Mouse (Mus musculus) embryonic facial prominence, embryonic 15.5 days (tissue): ENCODE measurements around the gene Aak1. TPM values are rescaled to one million over a fixed set of nuclear protein-coding genes. Genes with fewer than 3 reads are reported as not detected.

ENCODE experiments used
- ATAC-seq: fragments of 200-750 bp; cut with Nextera tagmentation; 2 replicates; pipeline ENCODE4 v1.8.0; 2017; ENCODE audit warnings: low read depth, moderate TSS enrichment; ENCODE audit not compliant: insufficient number of reproducible peaks, low FRiP score, low TSS enrichment
- H3K27ac ChIP-seq: fragments of 300-500 bp; sonication (generic); replicated peaks from 2 replicates; pipeline ENCODE4 v1.5.1; 2015; ENCODE audit warnings: mild to moderate bottlenecking, inconsistent platforms
- H3K27me3 ChIP-seq: fragments of 300-500 bp; sonication (generic); 2 replicates; pipeline ENCODE4 v1.6.1; 2015; ENCODE audit warnings: inconsistent platforms
- H3K36me3 ChIP-seq: fragments of 300-500 bp; sonication (generic); 2 replicates; pipeline ENCODE4 v1.6.1; 2015; ENCODE audit warnings: mild to moderate bottlenecking, inconsistent platforms
- H3K4me1 ChIP-seq: fragments of 300-500 bp; sonication (generic); 2 replicates; pipeline ENCODE4 v1.6.1; 2015; ENCODE audit warnings: inconsistent platforms
- H3K4me2 ChIP-seq: fragments of 300-500 bp; sonication (generic); replicated peaks from 2 replicates; pipeline ENCODE4 v1.6.1; 2015; ENCODE audit warnings: mild to moderate bottlenecking, inconsistent platforms
- H3K4me3 ChIP-seq: fragments of 300-500 bp; sonication (generic); replicated peaks from 2 replicates; pipeline ENCODE4 v1.5.1; 2015; ENCODE audit warnings: mild to moderate bottlenecking, inconsistent platforms
- H3K9ac ChIP-seq: fragments of 300-500 bp; sonication (generic); 2 replicates; pipeline ENCODE4 v1.6.1; 2015; ENCODE audit warnings: inconsistent platforms
- H3K9me3 ChIP-seq: fragments of 300-500 bp; sonication (generic); replicated peaks from 2 replicates; pipeline ENCODE4 v1.6.1; 2016; ENCODE audit warnings: inconsistent platforms
- WGBS: fragments of 180-500 bp; shearing (Covaris S2); methylation state at CpG from one replicate; pipeline ENCODE4 v1.1.7; 2015; 5-methylcytosine and 5-hydroxymethylcytosine counted together
- polyA plus RNA-seq: library from polyadenylated mRNA; unstranded; fragments of >200 nt; fragmentation: Nextera tagmentation; extraction: Ambion mirVana; gene quantifications from 2 replicates; pipeline ENCODE4 v1.2.1, GENCODE M21; 2015

The Aak1 gene
- polyA plus RNA-seq, 1 experiment from 2014 or later = 16.7 TPM

DNA sequence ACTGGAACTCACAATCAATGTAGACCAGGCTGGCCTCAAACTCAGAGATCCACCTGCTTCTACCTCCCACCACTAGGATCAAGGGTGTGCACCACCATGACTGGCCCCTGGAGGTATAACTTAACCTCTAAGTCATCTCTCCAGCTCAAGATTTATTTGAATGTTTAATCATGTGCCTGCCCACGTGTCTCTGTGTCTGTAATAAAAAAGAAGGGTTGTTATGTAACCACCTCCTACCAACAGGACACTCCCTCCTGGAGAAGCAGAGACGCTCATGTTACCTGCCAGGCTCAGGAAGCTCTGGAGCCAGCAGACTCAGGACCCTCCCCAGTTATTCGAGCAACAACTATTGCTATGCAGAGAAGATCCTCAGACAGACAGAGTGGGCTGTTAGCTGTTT lies 7.4 kb upstream of the Aak1 start:
- Histone ChIP-seq H3K27me3 (no peaks in the 10 kb centered on the region), H3K4me3 (no peak overlapping the region), H3K27ac (no peak overlapping the region), H3K9ac (no peak overlapping the region), H3K9me3 (no peaks in the 10 kb centered on the region), H3K4me2 (no peak overlapping the region), H3K36me3 (no peaks in the 10 kb centered on the region), H3K4me1 (no peaks in the 10 kb centered on the region)
- no peak for ATAC-seq
- WGBS = 54% methylated on average over 3 of the region's 3 CpGs

GRCm38 (mm10) chr6:86843636-86844035 lies 5.7 kb upstream of the Aak1 start:
- no peaks in the 10 kb centered on the region for H3K27me3 ChIP-seq
- no peak overlapping the region for H3K4me3 ChIP-seq
- WGBS = 59% methylated on average over 3 of the region's 3 CpGs
- peaks cover 8% of the 10 kb centered on the region for H3K4me1 ChIP-seq
- no peaks in the 10 kb centered on the region for H3K9me3 ChIP-seq
- no peak overlapping the region for H3K4me2 ChIP-seq
- peak overlapping the region; percentile 17; the same call in 1 of the 2 replicates for H3K27ac ChIP-seq
- ATAC-seq = no peak
- H3K36me3 ChIP-seq = no peaks in the 10 kb centered on the region
- H3K9ac ChIP-seq = no peak overlapping the region

GRCm38 (mm10) chr6:86846467-86846866 lies 2.9 kb upstream of the Aak1 start:
- H3K36me3 ChIP-seq = no peaks in the 10 kb centered on the region
- H3K4me3 ChIP-seq = no peak overlapping the region
- no peaks in the 10 kb centered on the region for H3K9me3 ChIP-seq
- H3K27ac ChIP-seq = no peak overlapping the region
- H3K27me3 ChIP-seq = no peaks in the 10 kb centered on the region
- WGBS = 83% methylated on average over 4 of the region's 4 CpGs
- H3K9ac ChIP-seq = no peak overlapping the region
- no peak for ATAC-seq
- peaks cover 16% of the 10 kb centered on the region for H3K4me1 ChIP-seq
- H3K4me2 ChIP-seq = no peak overlapping the region

- H3K27ac ChIP-seq = no peak overlapping the region
- no peaks in the 10 kb centered on the region for H3K9me3 ChIP-seq
- 89% methylated on average over 8 of the region's 8 CpGs for WGBS
- H3K4me1 ChIP-seq = peaks cover 28% of the 10 kb centered on the region
- H3K4me2 ChIP-seq = no peak overlapping the region
- H3K9ac ChIP-seq = no peak overlapping the region
- peak overlapping the region; percentile 98; the same call in 1 of the 2 replicates for H3K4me3 ChIP-seq
- no peaks in the 10 kb centered on the region for H3K27me3 ChIP-seq
- H3K36me3 ChIP-seq = no peaks in the 10 kb centered on the region
- ATAC-seq = no peak
Measured at GRCm38 (mm10) chr6:86847816-86848215, 1.5 kb upstream of the Aak1 start.

DNA sequence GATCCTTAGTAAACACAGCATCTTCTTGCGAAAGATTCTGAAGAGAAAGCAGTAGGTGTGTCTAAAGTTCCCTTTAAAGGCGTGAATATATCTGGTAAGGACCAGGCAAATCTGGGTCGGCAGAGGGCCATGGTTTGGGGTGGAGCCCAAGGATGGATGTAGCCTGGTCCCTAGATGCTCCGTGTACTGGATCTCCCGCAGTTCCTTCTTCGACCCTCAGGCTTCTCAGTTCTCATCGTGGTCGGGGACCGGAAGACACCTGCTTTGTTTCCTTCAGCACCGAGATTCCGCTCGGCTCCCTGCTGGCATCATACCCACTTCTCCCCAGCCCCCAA lies 770 bp upstream of the Aak1 start:
- Histone ChIP-seq H3K9ac (peak overlapping the region; percentile 91), H3K9me3 (no peaks in the 10 kb centered on the region), H3K36me3 (0 out of 2 replicates have a peak, but pooled peaks cover 3% of the 10 kb centered on the region), H3K27me3 (no peaks in the 10 kb centered on the region), H3K27ac (peak overlapping the region; percentile 98), H3K4me1 (peaks cover 33% of the 10 kb centered on the region), H3K4me2 (peak overlapping the region; percentile 66), H3K4me3 (peak overlapping the region; percentile 98)
- under 1% methylated on average over 12 of the region's 12 CpGs for WGBS
- ATAC-seq = no peak

DNA sequence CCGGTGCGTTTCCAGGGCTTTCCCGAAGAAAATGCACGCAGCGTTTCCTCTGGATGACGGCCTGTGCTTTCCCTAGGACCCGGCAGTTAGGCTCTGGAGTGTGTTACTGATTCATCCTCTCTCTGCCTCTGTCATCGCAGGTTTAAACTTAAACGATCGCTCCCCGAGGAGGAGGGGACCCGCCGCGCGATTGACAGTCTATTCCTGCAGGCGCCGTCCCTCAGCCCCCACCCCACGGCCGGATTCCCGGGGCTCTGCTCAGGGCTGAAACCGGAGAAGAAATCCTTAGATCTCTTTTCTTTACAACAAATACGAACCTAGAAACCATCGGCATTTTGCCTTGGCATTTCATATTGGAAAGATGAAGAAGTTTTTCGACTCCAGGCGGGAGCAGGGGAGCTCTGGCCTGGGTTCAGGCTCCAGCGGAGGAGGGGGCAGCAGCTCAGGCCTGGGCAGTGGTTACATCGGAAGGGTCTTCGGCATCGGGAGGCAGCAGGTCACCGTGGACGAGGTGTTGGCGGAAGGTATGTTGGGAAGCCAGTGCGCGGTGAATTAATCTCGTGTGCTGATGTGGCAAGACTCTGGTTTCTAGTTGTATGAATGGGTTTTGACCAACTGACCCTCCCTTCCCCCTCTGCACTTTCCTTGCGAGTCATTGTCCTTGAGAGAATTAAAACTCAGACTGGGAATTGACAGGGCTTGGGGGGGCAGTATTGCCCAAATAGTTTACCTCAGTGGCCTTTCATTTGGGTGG lies 552 bp downstream of the Aak1 start:
- Histone ChIP-seq H3K4me3 (peak overlapping the region; percentile 98), H3K9ac (peak overlapping the region; percentile 91), H3K27me3 (no peaks in the 10 kb centered on the region), H3K4me2 (peak overlapping the region; percentile 66), H3K4me1 (peaks cover 35% of the 10 kb centered on the region), H3K27ac (peak overlapping the region; percentile 98), H3K9me3 (no peaks in the 10 kb centered on the region), H3K36me3 (0 out of 2 replicates have a peak, but pooled peaks cover 8% of the 10 kb centered on the region)
- WGBS = 1% methylated on average over 36 of the region's 36 CpGs
- peak; percentile 56; the same call in 1 of the 2 replicates for ATAC-seq

DNA sequence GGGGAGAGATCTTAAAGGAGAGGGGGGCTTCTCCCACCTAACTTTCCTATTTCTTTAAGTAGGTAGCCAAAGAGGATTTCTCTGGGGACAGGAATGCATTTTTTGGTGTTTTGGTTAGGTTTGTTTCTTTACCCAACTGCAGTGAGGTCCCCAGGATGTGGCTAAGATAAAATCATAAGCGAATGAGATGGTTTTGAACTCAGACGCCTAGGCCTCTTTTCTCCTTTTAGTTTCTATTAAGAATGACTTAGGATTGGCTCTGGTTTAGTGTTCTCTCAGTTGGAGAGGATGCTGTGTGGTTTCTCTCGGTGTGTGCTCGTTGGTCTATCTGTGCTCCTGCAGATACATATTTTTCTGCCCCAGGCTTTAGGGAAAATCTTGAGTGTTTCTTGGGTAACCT lies 1.3 kb downstream of the Aak1 start:
- Histone ChIP-seq H3K27ac (peak overlapping the region; percentile 98; the same call in 1 of the 2 replicates), H3K9ac (peak overlapping the region; percentile 91), H3K36me3 (peaks cover 12% of the 10 kb centered on the region; the same call in 1 of the 2 replicates), H3K4me3 (peak overlapping the region; percentile 98), H3K4me1 (peaks cover 35% of the 10 kb centered on the region), H3K4me2 (peak overlapping the region; percentile 66), H3K9me3 (no peaks in the 10 kb centered on the region), H3K27me3 (no peaks in the 10 kb centered on the region)
- no peak for ATAC-seq
- 8% methylated on average over 4 of the region's 4 CpGs for WGBS

GRCm38 (mm10) chr6:86851561-86851960 lies 2.2 kb downstream of the Aak1 start:
- no peaks in the 10 kb centered on the region for H3K9me3 ChIP-seq
- no peak for ATAC-seq
- H3K4me2 ChIP-seq = peak overlapping the region; percentile 66
- H3K9ac ChIP-seq = no peak overlapping the region
- H3K36me3 ChIP-seq = peaks cover 12% of the 10 kb centered on the region; the same call in 1 of the 2 replicates
- peaks cover 35% of the 10 kb centered on the region for H3K4me1 ChIP-seq
- 7% methylated on average over 1 of the region's 1 CpGs for WGBS
- H3K27me3 ChIP-seq = no peaks in the 10 kb centered on the region
- H3K27ac ChIP-seq = 0 out of 2 replicates have a peak overlapping the region, but pooled peaks have one; percentile 98
- H3K4me3 ChIP-seq = peak overlapping the region; percentile 98

GRCm38 (mm10) chr6:86853928-86854327 lies 4.6 kb downstream of the Aak1 start:
- H3K36me3 ChIP-seq = peaks cover 19% of the 10 kb centered on the region; the same call in 1 of the 2 replicates
- H3K9ac ChIP-seq = no peak overlapping the region
- no peak overlapping the region for H3K27ac ChIP-seq
- peaks cover 26% of the 10 kb centered on the region for H3K4me1 ChIP-seq
- no peaks in the 10 kb centered on the region for H3K27me3 ChIP-seq
- WGBS = 75% methylated on average over 3 of the region's 3 CpGs
- H3K9me3 ChIP-seq = no peaks in the 10 kb centered on the region
- no peak for ATAC-seq
- H3K4me2 ChIP-seq = no peak overlapping the region
- no peak overlapping the region for H3K4me3 ChIP-seq

GRCm38 (mm10) chr6:86854941-86855340 lies 5.6 kb downstream of the Aak1 start:
- Histone ChIP-seq H3K27ac (no peak overlapping the region), H3K27me3 (no peaks in the 10 kb centered on the region), H3K4me1 (peaks cover 26% of the 10 kb centered on the region), H3K36me3 (peaks cover 25% of the 10 kb centered on the region), H3K9me3 (no peaks in the 10 kb centered on the region), H3K4me2 (no peak overlapping the region), H3K9ac (no peak overlapping the region), H3K4me3 (no peak overlapping the region)
- ATAC-seq = no peak
- 86% methylated on average over 4 of the region's 4 CpGs for WGBS

DNA sequence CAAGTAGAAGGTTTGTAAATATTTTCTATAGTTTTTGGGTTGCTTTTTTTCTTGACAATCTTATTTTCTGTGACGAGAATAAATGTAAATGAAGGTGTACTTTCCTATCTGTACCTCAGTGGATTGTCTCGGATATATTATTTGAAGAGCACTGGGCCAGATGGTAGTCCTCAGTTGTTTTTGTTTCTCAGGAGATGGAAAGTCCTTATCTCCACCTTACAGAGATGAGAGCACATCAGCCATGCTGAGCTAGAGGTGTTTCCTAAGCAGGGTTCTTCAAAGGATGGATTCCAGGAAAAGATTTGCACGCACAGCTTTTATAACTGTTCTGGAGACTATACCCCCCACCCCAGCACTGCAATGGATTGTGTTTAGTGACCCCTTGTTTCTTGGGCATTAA lies 9.3 kb downstream of the Aak1 start:
- ATAC-seq = no peak
- Histone ChIP-seq H3K36me3 (peaks cover 34% of the 10 kb centered on the region), H3K9me3 (no peaks in the 10 kb centered on the region), H3K4me3 (no peak overlapping the region), H3K4me2 (no peak overlapping the region), H3K27ac (no peak overlapping the region), H3K27me3 (no peaks in the 10 kb centered on the region), H3K9ac (no peak overlapping the region), H3K4me1 (peaks cover under 1% of the 10 kb centered on the region)
- 86% methylated on average over 3 of the region's 3 CpGs for WGBS
